Mouse (Mus musculus) testis, adult 2 months (tissue): ENCODE measurements around the gene Tekt1. TPM values are rescaled to one million over a fixed set of nuclear protein-coding genes. Genes with fewer than 3 reads are reported as not detected.

Source experiments
- H3K27ac ChIP-seq: fragments of 200-500 bp; 2 replicates; pipeline ENCODE4 v1.5.1; 2012; ENCODE audit warnings: low read depth, low read length; ENCODE audit not compliant: control insufficient read depth, insufficient read depth
- H3K27me3 ChIP-seq: fragments of 200-500 bp; 2 replicates; pipeline ENCODE4 v1.6.1; 2012; ENCODE audit warnings: mild to moderate bottlenecking, low read length, moderate library complexity; ENCODE audit not compliant: control insufficient read depth, insufficient read depth
- H3K36me3 ChIP-seq: fragments of 200-500 bp; 2 replicates; pipeline ENCODE4 v1.6.1; 2012; ENCODE audit warnings: mild to moderate bottlenecking, low read length; ENCODE audit not compliant: control insufficient read depth, insufficient read depth
- H3K4me1 ChIP-seq: fragments of 200-500 bp; 2 replicates; pipeline ENCODE4 v1.6.1; 2012; ENCODE audit warnings: low read length; ENCODE audit not compliant: control insufficient read depth, insufficient read depth
- H3K4me3 ChIP-seq: fragments of 200-500 bp; 2 replicates; pipeline ENCODE4 v1.5.1; 2012; ENCODE audit warnings: low read depth, mild to moderate bottlenecking, low read length, moderate library complexity, mixed read lengths; ENCODE audit not compliant: control insufficient read depth
- CTCF ChIP-seq: fragments of 200-500 bp; IDR thresholded peaks from 2 replicates; pipeline ENCODE4 v1.5.1; 2012; ENCODE audit warnings: low read depth, mild to moderate bottlenecking, inconsistent platforms, low read length, moderate library complexity; ENCODE audit not compliant: control insufficient read depth, insufficient read depth, insufficient replicate concordance
- POLR2A ChIP-seq: fragments of 200-500 bp; IDR thresholded peaks from 2 replicates; pipeline ENCODE4 v1.6.1; 2012; ENCODE audit warnings: low read depth, mild to moderate bottlenecking, inconsistent platforms, low read length, moderate library complexity; ENCODE audit not compliant: control insufficient read depth
- polyA plus RNA-seq: library from polyadenylated mRNA; depleted of rRNA; stranded (reverse); fragments of >200 nt; gene quantifications from 2 replicates; pipeline ENCODE4 v1.2.3, GENCODE M21; 2012

Gene Tekt1
- polyA plus RNA-seq, 1 experiment = 184 TPM

GRCm38 (mm10) chr11:72388113-72388529 is 25.9 kb upstream of the Tekt1 start:
- Histone ChIP-seq H3K27ac (no peak overlapping the region), H3K36me3 (no peaks in the 10 kb centered on the region), H3K4me3 (no peak overlapping the region), H3K4me1 (no peaks in the 10 kb centered on the region), H3K27me3 (no peaks in the 10 kb centered on the region)
- TF ChIP-seq CTCF (no peak), POLR2A (no peak)

- TF ChIP-seq POLR2A = no peak
- no peaks in the 10 kb centered on the region; the same call in 1 of the 2 replicates for H3K4me1 ChIP-seq
- H3K27ac ChIP-seq = no peak overlapping the region
- H3K36me3 ChIP-seq = no peaks in the 10 kb centered on the region
- H3K27me3 ChIP-seq = no peaks in the 10 kb centered on the region
- no peak overlapping the region for H3K4me3 ChIP-seq
Observed at GRCm38 (mm10) chr11:72379351-72379750, 17.1 kb upstream of the Tekt1 start.

- Histone ChIP-seq H3K4me1 (no peaks in the 10 kb centered on the region; the same call in 1 of the 2 replicates), H3K27me3 (no peaks in the 10 kb centered on the region), H3K4me3 (no peak overlapping the region), H3K36me3 (no peaks in the 10 kb centered on the region), H3K27ac (no peak overlapping the region)
- TF ChIP-seq POLR2A = no peak
- TF ChIP-seq CTCF = no peak
Observed at GRCm38 (mm10) chr11:72378222-72378621, 16.0 kb upstream of the Tekt1 start.

DNA sequence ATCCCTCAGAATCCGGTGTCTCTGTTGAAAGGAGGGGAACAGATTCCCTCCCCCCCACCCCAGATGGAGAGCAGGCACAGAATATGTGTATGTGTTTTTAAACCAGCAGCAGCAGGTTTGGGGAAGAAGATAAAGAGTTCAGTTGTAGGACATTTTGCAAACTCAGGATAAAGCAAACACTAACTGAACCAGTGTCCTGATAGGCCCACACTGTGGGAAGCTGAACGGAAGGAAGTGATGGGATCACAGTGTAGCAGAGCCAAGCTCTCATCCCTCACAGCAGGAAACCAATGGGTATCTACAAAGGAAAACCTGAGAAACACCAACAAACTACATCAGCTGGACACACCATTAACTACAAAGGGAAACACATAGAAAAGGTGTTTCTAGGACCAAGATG is 14.3 kb upstream of the Tekt1 start:
- H3K4me1 ChIP-seq = no peaks in the 10 kb centered on the region; the same call in 1 of the 2 replicates
- H3K27ac ChIP-seq = no peak overlapping the region
- no peak for TF ChIP-seq POLR2A
- TF ChIP-seq CTCF = no peak
- H3K4me3 ChIP-seq = no peak overlapping the region
- no peaks in the 10 kb centered on the region for H3K36me3 ChIP-seq
- no peaks in the 10 kb centered on the region for H3K27me3 ChIP-seq

DNA sequence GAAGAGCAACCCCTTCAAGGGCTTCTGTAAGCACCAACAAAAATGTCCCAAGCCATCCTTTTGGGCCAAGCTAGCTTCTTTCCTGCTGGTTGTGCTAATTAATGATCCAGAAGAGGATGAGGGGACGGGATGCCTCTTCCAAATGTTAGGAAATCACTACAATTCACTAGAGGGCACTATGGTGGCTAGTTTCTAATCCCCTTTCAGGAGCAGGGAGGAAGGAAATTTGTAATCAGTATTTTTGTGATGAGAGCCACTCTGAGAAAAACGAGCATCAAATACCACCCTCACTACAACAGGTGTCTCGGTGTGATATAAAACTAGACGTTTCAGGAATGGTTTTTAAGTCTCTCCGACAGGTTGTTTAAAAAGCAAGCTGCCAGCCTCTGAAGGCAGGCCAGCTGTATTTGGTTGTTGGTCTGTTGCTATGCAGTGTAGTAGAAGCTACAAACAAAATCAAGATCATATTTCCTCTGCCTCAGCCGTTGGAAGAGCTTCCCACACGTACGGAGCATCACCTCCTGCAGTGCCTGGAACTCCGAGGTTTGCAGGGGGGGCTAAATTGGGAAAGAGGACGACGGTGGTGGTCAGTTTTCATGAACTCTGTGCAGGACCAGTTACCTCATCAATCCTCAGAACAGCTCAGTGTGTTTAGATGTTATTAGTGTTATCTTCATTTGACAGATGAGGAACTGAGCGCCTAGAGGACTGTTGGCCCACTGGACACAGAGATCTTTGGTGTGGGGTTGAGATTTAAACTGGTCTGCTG is 7.8 kb upstream of the Tekt1 start:
- TF ChIP-seq CTCF = no peak
- TF ChIP-seq POLR2A = no peak
- Histone ChIP-seq H3K4me1 (peaks cover 2% of the 10 kb centered on the region; the same call in 1 of the 2 replicates), H3K27me3 (no peaks in the 10 kb centered on the region), H3K4me3 (no peak overlapping the region), H3K27ac (no peak overlapping the region; the same call in 1 of the 2 replicates), H3K36me3 (no peaks in the 10 kb centered on the region)

DNA sequence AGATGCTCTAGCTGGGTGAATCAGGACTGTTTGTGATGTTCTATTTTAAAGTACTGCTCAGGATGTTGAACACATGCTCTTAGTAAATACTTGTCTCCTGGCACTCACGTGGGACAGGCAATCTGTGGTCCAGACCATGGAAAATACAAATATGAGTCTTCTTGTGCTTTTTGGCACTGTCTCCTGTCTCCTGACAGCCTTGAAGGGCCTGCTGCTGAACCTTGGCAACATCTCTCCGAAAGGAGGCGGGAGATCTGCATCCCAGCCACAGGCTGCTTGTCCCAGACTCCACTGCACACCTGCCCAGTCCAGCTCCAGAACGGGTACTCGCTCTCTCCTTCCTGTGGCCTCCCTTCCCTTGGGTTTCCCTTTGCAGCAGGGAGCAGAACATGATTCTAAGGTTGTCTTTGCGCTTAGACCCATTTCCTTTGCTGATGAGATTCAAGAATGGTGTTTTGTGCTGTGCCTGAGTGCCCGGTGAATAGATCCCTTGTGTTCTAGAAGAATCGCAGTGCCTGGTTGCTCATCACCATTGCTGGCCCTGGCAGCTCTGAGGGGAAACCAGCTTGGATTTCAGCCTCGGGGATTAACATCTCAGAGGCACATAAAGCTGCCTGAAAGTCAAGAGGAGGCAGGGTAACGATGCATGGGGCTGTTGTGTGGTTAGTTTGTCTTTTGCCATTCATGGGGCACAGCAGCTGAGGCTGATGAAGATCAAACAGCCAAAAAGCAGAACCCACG is 5.9 kb upstream of the Tekt1 start:
- peaks cover 2% of the 10 kb centered on the region; the same call in 1 of the 2 replicates for H3K4me1 ChIP-seq
- H3K4me3 ChIP-seq = no peak overlapping the region
- no peaks in the 10 kb centered on the region for H3K36me3 ChIP-seq
- no peaks in the 10 kb centered on the region for H3K27me3 ChIP-seq
- TF ChIP-seq POLR2A (no peak), CTCF (no peak)
- no peak overlapping the region for H3K27ac ChIP-seq

DNA sequence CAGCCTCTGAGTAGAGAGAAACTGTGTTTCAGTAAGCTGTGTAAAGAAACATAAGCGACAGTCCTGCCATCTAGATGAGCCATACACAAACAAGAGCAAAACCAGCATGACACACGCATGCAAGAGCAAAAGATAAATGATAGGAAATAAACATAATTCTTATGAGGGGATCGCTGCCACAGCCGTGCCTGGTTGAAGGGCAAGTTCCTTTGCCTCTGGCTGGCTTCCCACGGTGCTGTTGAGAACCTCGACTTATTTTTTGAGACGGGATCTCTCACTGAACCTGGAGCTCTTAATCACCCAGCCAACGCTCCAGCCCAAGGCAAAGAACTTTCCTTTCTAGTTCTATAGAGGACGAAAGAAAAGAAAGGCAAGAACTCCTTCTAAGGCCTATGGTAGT is 3.9 kb upstream of the Tekt1 start:
- no peak for TF ChIP-seq POLR2A
- TF ChIP-seq CTCF = no peak
- H3K4me3 ChIP-seq = no peak overlapping the region
- H3K36me3 ChIP-seq = no peaks in the 10 kb centered on the region
- H3K27me3 ChIP-seq = no peaks in the 10 kb centered on the region
- peaks cover 4% of the 10 kb centered on the region for H3K4me1 ChIP-seq
- no peak overlapping the region for H3K27ac ChIP-seq
